Mouse (Mus musculus) MEL (cell line): Measurements from ENCODE around the gene Gpr1. TPM values are rescaled to one million over a fixed set of nuclear protein-coding genes. Genes with fewer than 3 reads are reported as not detected.

Experiments
- DNase-seq: peaks from one replicate; pipeline ENCODE4 v3.0.0; 2011; ENCODE audit warnings: low read depth, low spot score
- H3K27ac ChIP-seq: 2 replicates; pipeline ENCODE4 v1.5.1; 2012; ENCODE audit warnings: low read depth, mild to moderate bottlenecking, control low read depth, low read length, moderate library complexity; ENCODE audit not compliant: control insufficient read depth
- H3K27me3 ChIP-seq, 2 experiments: fragments of 150-350 bp in 1 of 2; sonication (generic) in 1 of 2; 2 replicates each; pipeline ENCODE4 v1.6.1; 2012; ENCODE audit warnings: low read length in 2 of 2, mild to moderate bottlenecking in 2 of 2, improper control_type of control experiment in 1 of 2, moderate library complexity in 1 of 2; ENCODE audit not compliant: insufficient read depth in 2 of 2, control insufficient read depth in 1 of 2
- H3K36me3 ChIP-seq, 2 experiments: 2 replicates each; pipeline ENCODE4 v1.6.1; 2012 to 2014; ENCODE audit warnings: low read length in 2 of 2, improper control_type of control experiment in 1 of 2, inconsistent platforms in 1 of 2, mild to moderate bottlenecking in 1 of 2; ENCODE audit not compliant: insufficient read depth in 2 of 2, control insufficient read depth in 1 of 2
- H3K4me1 ChIP-seq, 2 experiments: fragments of 150-350 bp in 1 of 2; sonication (generic) in 1 of 2; 2 replicates each; pipeline ENCODE4 v1.6.1; 2012; ENCODE audit warnings: low read length in 2 of 2, improper control_type of control experiment in 1 of 2, mild to moderate bottlenecking in 1 of 2; ENCODE audit not compliant: insufficient read depth in 2 of 2, control insufficient read depth in 1 of 2
- H3K4me3 ChIP-seq, 2 experiments: fragments of 150-350 bp in 1 of 2; sonication (generic) in 1 of 2; 2 replicates each; pipeline ENCODE4 v1.5.1; 2012; ENCODE audit warnings: low read depth in 2 of 2, low read length in 2 of 2, mild to moderate bottlenecking in 2 of 2, moderate library complexity in 2 of 2, control low read depth in 1 of 2, improper control_type of control experiment in 1 of 2; ENCODE audit not compliant: control insufficient read depth in 1 of 2, insufficient read depth in 1 of 2
- H3K79me2 ChIP-seq: 2 replicates; pipeline ENCODE4 v1.6.1; 2012; ENCODE audit warnings: mild to moderate bottlenecking, low read length, moderate library complexity; ENCODE audit not compliant: control insufficient read depth, poor library complexity, insufficient read depth
- H3K9ac ChIP-seq: 2 replicates; pipeline ENCODE4 v1.6.1; 2012; ENCODE audit warnings: low read depth, mild to moderate bottlenecking, control low read depth, low read length, moderate library complexity; ENCODE audit not compliant: control insufficient read depth, poor library complexity, severe bottlenecking
- H3K9me3 ChIP-seq: fragments of 150-350 bp; sonication (generic); replicated peaks from 2 replicates; pipeline ENCODE4 v1.6.1; 2012; ENCODE audit warnings: mild to moderate bottlenecking, low read length, improper control_type of control experiment, moderate library complexity; ENCODE audit not compliant: insufficient read depth
- CHD1 ChIP-seq: IDR thresholded peaks from 2 replicates; pipeline ENCODE4 v1.6.1; 2012; ENCODE audit warnings: low read depth, mild to moderate bottlenecking, inconsistent platforms, low read length, improper control_type of control experiment
- E2F4 ChIP-seq: IDR thresholded peaks from 2 replicates; pipeline ENCODE4 v1.6.1; 2011; ENCODE audit warnings: low read depth, low read length, improper control_type of control experiment, borderline replicate concordance
- ELF1 ChIP-seq: IDR thresholded peaks from 2 replicates; pipeline ENCODE4 v1.6.1; 2014; ENCODE audit warnings: low read depth, mild to moderate bottlenecking, inconsistent platforms, low read length, improper control_type of control experiment, moderate library complexity
- ETS1 ChIP-seq: IDR thresholded peaks from 2 replicates; pipeline ENCODE4 v1.6.1; 2012; ENCODE audit warnings: low read depth, mild to moderate bottlenecking, inconsistent platforms, low read length, improper control_type of control experiment, moderate library complexity
- GABPA ChIP-seq: IDR thresholded peaks from 2 replicates; pipeline ENCODE4 v1.6.1; 2012; ENCODE audit warnings: low read depth, mild to moderate bottlenecking, inconsistent platforms, low read length, improper control_type of control experiment, moderate library complexity
- HCFC1 ChIP-seq: IDR thresholded peaks from 2 replicates; pipeline ENCODE4 v1.6.1; 2012; ENCODE audit warnings: low read depth, mild to moderate bottlenecking, inconsistent platforms, low read length, improper control_type of control experiment, moderate library complexity
- JUND ChIP-seq: IDR thresholded peaks from 2 replicates; pipeline ENCODE4 v1.6.1; 2011; ENCODE audit warnings: low read depth, mild to moderate bottlenecking, improper control_type of control experiment, low read length
- MAX ChIP-seq: IDR thresholded peaks from 2 replicates; pipeline ENCODE4 v1.6.1; 2011; ENCODE audit warnings: low read length, improper control_type of control experiment
- MXI1 ChIP-seq: IDR thresholded peaks from 2 replicates; pipeline ENCODE4 v1.6.1; 2011; ENCODE audit warnings: mild to moderate bottlenecking, low read depth, low read length, improper control_type of control experiment
- MYB ChIP-seq: IDR thresholded peaks from 2 replicates; pipeline ENCODE4 v1.6.1; 2011; ENCODE audit warnings: mild to moderate bottlenecking, low read depth, low read length, improper control_type of control experiment
- MYC ChIP-seq: IDR thresholded peaks from 2 replicates; pipeline ENCODE4 v1.6.1; 2011; ENCODE audit warnings: low read depth, mild to moderate bottlenecking, low read length, improper control_type of control experiment, moderate library complexity
- NRF1 ChIP-seq: IDR thresholded peaks from 2 replicates; pipeline ENCODE4 v1.6.1; 2014; ENCODE audit warnings: low read depth, mild to moderate bottlenecking, inconsistent platforms, low read length, improper control_type of control experiment, moderate library complexity; ENCODE audit not compliant: poor library complexity, insufficient read depth, severe bottlenecking
- POLR2AphosphoS2 ChIP-seq: IDR thresholded peaks from 2 replicates; pipeline ENCODE4 v1.6.1; 2011; ENCODE audit warnings: low read length, improper control_type of control experiment
- SMC3 ChIP-seq: IDR thresholded peaks from 2 replicates; pipeline ENCODE4 v1.6.1; 2011; ENCODE audit warnings: low read depth, low read length, improper control_type of control experiment
- TAL1 ChIP-seq: IDR thresholded peaks from 2 replicates; pipeline ENCODE4 v1.6.1; 2012; ENCODE audit warnings: mild to moderate bottlenecking, inconsistent platforms, low read length, moderate library complexity, mixed read lengths
- UBTF ChIP-seq: IDR thresholded peaks from 2 replicates; pipeline ENCODE4 v1.6.1; 2012; ENCODE audit warnings: low read depth, mild to moderate bottlenecking, inconsistent platforms, low read length, improper control_type of control experiment, moderate library complexity, borderline replicate concordance; ENCODE audit not compliant: insufficient read depth
- USF1 ChIP-seq: IDR thresholded peaks from 2 replicates; pipeline ENCODE4 v1.6.1; 2014; ENCODE audit warnings: low read depth, mild to moderate bottlenecking, inconsistent platforms, low read length, improper control_type of control experiment, moderate library complexity
- USF2 ChIP-seq, 2 experiments: IDR thresholded peaks; 2 replicates each; pipeline ENCODE4 v1.6.1; 2011 to 2012; ENCODE audit warnings: improper control_type of control experiment in 2 of 2, low read length in 2 of 2, borderline replicate concordance in 1 of 2, inconsistent platforms in 1 of 2, low read depth in 1 of 2, mild to moderate bottlenecking in 1 of 2; ENCODE audit not compliant: insufficient read depth in 1 of 2
- ZKSCAN1 ChIP-seq: IDR thresholded peaks from 2 replicates; pipeline ENCODE4 v1.6.1; 2012; ENCODE audit warnings: low read depth, mild to moderate bottlenecking, inconsistent platforms, low read length, improper control_type of control experiment, moderate library complexity
- polyA plus RNA-seq, 2 experiments: library from polyadenylated mRNA; stranded (reverse) in 1 of 2; unstranded in 1 of 2; fragments of >175 nt in 1 of 2; fragments of >200 nt in 1 of 2; gene quantifications; 2 replicates each; pipeline versions ENCODE4 v1.2.1 to v1.2.4; 2012; ENCODE audit warnings: low replicate concordance in 2 of 2, low read depth in 1 of 2; ENCODE audit not compliant: insufficient read length in 2 of 2, insufficient read depth in 1 of 2, missing spikeins in 1 of 2
- total RNA-seq: library from RNA; depleted of rRNA; stranded (reverse); fragments of 300-350 nt; gene quantifications from 2 replicates; pipeline ENCODE4 v1.2.3, GENCODE M21; 2012

The Gpr1 gene
- total and polyA plus RNA-seq, 3 experiments: 0.04 TPM; not detected in 2

- no peaks in the 10 kb centered on the region for H3K9me3 ChIP-seq
- no peak overlapping the region for H3K9ac ChIP-seq
- no peak overlapping the region for H3K4me3 ChIP-seq
- no peaks in the 10 kb centered on the region; a peak in 1 of 4 replicates for H3K27me3 ChIP-seq
- H3K36me3 ChIP-seq: no peaks in the 10 kb centered on the region
- no peak overlapping the region for H3K27ac ChIP-seq
- no peak for DNase-seq
- H3K79me2 ChIP-seq: no peaks in the 10 kb centered on the region
- H3K4me1 ChIP-seq: no peaks in the 10 kb centered on the region
- no peak for TF ChIP-seq MAX
- no peak for TF ChIP-seq USF1
- TF ChIP-seq E2F4: no peak
Observed at GRCm38 (mm10) chr1:63200322-63200721, 14.0 kb downstream of the Gpr1 start.

GRCm38 (mm10) chr1:63199387-63199786 is 15.0 kb downstream of the Gpr1 start:
- Histone ChIP-seq H3K9ac (no peak overlapping the region), H3K9me3 (no peaks in the 10 kb centered on the region)
- TF ChIP-seq JUND: no peak
- no peak for TF ChIP-seq MAX
- no peak for TF ChIP-seq NRF1
- TF ChIP-seq ETS1: no peak
- no peak for TF ChIP-seq MXI1
- TF ChIP-seq HCFC1: no peak
- TF ChIP-seq SMC3: no peak
- TF ChIP-seq USF2 (IDR thresholded peaks at IDR 0.05; ENCODE audit: borderline replicate concordance in 1 of 2, insufficient read depth in 1 of 2, low read depth in 1 of 2, low read length in 2 of 2): no peak
- TF ChIP-seq USF1: no peak
- TF ChIP-seq TAL1: no peak
- TF ChIP-seq ZKSCAN1: no peak
- TF ChIP-seq POLR2AphosphoS2: no peak
- TF ChIP-seq MYB: no peak
- TF ChIP-seq GABPA: no peak
- no peak for TF ChIP-seq MYC
- TF ChIP-seq E2F4: no peak
- no peak for TF ChIP-seq ELF1
- no peak for TF ChIP-seq CHD1
- TF ChIP-seq UBTF: no peak
- TF ChIP-seq, all 39 proteins: peak for 0
- DNase-seq: no peak
- H3K36me3 ChIP-seq: no peaks in the 10 kb centered on the region
- H3K27me3 ChIP-seq: no peaks in the 10 kb centered on the region; a peak in 1 of 4 replicates
- no peaks in the 10 kb centered on the region for H3K4me1 ChIP-seq
- no peaks in the 10 kb centered on the region for H3K79me2 ChIP-seq
- no peak overlapping the region for H3K27ac ChIP-seq
- no peak overlapping the region for H3K4me3 ChIP-seq
